Mouse (Mus musculus) right cerebral cortex, postnatal 4 days (tissue): ENCODE data around the gene Rasl10a.
"Not testable (repeated sequence)": the region's sequence is repeated elsewhere in the genome, so short reads cannot be mapped to it uniquely, and the experiment has no call there.

Experiments
- DNase-seq: peaks from one replicate; pipeline ENCODE4 v3.0.0-alpha.2; 2022

The Rasl10a gene

GRCm38 (mm10) chr11:5054151-5054550 is 3.8 kb upstream of the Rasl10a start:
- DNase-seq = no peak

DNA sequence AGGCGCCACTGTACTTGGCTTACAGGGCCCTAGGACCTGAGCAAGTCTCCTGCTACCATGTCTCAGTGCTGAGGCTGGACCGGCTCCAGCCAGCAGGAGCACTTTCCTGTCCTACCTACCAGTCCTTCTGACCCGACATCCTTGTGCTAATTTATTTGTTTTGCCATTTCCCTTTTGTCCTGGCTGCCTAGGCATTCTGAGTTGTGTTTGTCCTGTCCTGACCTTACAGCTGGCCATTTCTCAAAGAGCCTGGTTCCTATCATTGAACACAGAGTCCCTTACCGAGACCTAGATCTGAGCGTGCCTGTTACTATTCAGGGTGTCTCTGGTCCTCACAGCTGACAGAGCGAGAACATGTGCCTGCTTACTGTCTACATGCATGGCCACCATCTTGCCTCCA is 3.1 kb upstream of the Rasl10a start:
- DNase-seq = no peak

- peak; percentile 33 for DNase-seq
These were observed 1.7 kb upstream of the Rasl10a start for GRCm38 (mm10) chr11:5055945-5056938.

- no peak for DNase-seq
These were observed 864 bp upstream of the Rasl10a start for GRCm38 (mm10) chr11:5057064-5057463.

- DNase-seq = no peak
These were observed 430 bp upstream of the Rasl10a start for GRCm38 (mm10) chr11:5057541-5057855.

DNA sequence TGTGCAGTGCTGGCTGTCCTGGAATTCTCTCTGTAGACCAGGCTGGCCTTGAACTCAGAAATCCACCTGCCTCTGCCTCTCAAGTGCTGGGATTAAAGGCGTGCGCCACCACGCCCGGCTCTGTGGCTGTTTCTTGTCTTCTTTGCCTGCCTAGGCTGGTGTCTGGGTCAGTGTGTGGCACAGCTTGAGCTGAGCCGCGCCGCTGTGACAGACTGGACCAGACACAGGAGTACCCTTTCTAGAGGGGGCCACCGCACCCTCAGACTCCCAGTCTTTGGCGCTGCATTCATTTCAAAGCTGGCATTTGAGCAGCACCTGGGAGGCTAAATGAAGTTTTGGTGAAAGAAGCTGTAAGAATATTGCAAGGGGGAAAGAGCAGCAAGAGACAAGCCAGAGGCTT is 855 bp downstream of the Rasl10a start:
- no peak for DNase-seq

DNA sequence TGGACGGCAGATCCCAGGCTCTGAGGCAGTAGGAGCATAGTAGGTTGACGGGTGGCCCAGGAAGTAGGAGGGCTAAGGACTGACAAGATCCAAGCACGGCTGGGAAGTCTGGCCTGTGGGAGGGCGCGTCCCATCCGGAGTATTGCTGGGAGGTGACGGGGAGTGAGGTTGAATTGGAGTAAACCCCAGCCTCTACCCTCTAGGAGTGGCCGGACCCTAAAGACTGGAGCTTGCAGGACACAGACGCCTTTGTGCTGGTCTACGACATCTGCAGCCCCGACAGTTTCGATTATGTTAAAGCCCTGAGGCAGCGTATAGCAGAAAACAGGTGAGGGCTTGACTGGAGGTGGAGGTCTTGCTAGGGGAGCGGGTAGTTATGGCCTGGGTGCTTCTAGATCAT is 1.3 kb downstream of the Rasl10a start:
- no peak for DNase-seq

DNA sequence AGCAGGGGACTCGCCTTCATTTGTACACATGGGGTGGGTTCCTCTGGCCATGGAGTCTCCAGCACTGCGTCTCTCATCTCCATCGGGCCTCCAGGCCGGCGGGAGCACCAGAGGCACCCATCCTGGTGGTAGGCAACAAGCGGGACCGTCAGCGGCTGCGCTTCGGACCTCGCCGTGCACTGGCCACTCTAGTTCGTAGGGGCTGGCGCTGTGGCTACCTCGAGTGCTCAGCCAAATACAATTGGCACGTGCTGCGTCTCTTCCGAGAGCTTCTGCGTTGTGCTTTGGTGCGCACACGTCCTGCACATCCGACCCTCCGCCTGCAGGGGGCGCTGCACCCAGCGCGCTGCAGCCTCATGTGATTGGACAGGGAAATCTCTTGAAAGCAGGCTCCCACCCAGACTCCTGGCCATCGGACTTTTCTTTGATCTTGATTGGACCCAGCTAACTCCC is 1.8 kb downstream of the Rasl10a start:
- DNase-seq = peak; percentile 62

- DNase-seq = no peak
These were observed 3.0 kb downstream of the Rasl10a start for GRCm38 (mm10) chr11:5060756-5061412.

DNA sequence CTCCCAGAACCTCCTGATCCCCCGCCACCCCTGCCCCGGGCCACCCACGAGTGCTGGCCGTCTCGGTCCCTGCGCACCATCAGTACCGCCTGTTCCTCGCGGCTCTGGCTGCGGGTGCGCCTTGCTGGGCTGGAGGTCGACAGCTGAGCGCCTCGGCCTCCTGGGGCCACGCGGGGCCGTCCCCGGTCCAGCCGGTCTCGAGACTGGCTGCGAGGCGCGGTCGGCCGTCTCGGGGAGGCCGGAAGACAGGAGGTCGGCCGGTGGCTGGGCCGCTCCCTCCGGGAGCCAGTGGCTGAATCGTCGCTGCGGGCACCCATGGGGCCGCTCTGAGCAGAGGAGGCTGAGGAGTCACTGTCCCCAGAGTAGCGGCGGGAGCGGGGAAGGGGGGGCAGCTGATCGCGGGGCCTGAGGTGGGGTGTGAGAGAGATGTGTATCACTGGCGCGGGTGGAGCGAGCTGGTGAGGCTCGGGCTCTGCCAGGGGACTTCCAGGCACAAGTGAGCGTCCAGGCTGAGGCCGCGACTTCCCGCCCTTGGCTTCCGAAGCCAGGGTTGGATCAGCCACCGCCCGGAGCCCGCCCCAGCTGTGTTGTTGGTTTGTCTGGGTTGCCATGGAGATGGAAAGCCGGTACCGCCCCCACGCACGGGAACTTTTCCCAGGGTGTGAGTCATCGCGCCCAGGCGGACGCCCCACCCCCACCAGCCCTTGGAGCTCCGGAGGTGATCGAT is 3.6 kb downstream of the Rasl10a start:
- peak; percentile 84 for DNase-seq

DNA sequence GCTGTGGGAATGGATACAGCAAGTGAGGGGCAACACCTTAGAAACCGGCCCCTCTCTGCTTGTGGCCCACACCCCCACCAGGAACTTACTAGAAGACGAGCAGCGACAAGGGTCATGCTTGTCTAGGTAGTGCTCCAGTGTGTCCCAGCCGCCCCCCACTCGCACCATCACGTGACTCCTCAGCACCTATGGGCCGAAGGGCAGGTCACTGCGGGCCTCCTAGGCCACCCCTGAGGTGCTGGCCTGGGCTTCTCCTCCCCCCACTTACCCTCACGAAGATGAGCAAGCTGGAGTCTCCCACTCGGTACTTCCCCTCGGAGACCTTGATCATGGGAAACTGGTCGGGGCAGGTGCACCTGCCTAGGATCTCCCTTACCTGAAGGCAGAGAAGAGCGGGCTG is 4.4 kb downstream of the Rasl10a start:
- DNase-seq = no peak

DNA sequence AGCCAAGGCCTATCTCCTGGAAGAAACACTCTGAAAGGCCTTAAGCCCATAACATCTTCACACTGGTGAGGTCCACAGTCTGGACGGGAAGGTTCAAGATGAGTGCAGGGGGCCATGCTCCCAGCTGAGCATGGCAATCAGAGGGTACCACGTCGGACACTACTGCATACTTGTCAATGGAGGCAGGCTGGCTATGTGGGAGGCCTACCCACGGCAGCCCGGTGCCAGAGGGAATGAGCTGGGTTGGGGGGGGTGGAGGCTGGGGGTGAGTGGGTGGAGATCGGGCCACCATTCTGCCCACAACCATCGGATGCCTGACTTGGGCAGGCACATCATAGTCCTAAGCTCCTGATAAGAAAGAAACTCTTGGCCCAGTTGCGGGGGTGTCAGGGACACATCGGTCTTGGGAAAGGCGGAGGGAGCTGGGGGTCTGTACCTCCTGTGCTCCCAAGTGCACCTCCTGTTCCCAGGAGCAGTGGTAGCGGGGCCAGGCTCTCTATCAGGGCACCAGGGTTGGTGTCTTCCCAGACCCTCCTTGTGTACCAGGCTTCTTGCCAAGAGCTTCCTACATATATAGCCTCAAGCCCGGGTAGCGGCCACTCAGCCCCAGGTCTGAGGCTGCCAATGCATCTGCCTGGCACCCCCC is 5.1 kb downstream of the Rasl10a start:
- no peak for DNase-seq

- DNase-seq = no peak
These were observed 5.8 kb downstream of the Rasl10a start for GRCm38 (mm10) chr11:5063561-5064281.

- DNase-seq = no peak
These were observed 6.5 kb downstream of the Rasl10a start for GRCm38 (mm10) chr11:5064282-5065055.

DNA sequence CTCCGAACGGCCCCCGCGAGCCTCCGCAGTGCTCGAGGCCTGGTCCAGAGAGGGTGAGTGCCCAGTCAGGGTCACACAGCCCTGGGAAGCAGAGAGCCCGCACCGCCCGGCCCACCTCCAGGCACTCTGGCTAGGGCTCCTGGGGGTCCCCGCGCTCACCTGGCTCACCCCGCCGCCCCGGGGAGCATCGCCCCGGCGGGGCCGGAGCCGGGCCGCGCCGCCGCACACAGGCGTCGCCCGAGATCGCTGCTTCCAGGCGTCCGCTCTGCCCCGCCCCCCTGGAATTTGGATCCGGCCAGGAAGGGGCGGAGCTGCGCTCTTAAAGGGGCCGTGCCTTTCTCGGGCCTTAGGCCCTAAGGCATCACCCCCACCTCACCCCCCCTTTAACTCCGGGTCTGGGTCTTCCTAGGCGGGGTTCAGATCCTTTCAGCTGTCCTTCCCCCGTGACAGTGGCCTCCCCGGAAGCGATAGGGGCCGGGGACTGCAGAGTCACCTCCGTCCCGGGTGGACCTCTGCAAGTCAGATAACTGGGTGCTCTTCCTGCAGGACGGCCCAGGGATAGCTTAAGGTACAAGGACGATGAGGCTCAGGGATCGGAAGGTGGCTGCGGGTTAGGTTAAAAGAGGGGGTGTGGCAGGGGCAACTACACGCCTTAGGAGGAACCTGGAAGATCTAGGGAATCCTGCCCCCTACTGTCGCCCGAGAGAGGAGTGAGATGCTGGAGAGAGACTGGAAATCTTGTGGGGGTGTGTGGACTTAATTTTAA is 7.3 kb downstream of the Rasl10a start, which contains the start of gene Gas2l1:
TSS of gene Gas2l1 (minus strand) at position 272 of the 766 bp plus-strand sequence.
- peak; percentile 86 for DNase-seq

GRCm38 (mm10) chr11:5067063-5067462 is 9.1 kb downstream of the Rasl10a start:
- no peak for DNase-seq

GRCm38 (mm10) chr11:5068126-5068971 is 10.4 kb downstream of the Rasl10a start:
- DNase-seq = no peak

GRCm38 (mm10) chr11:5074882-5075281 is 17.0 kb downstream of the Rasl10a start:
- no peak for DNase-seq

DNA sequence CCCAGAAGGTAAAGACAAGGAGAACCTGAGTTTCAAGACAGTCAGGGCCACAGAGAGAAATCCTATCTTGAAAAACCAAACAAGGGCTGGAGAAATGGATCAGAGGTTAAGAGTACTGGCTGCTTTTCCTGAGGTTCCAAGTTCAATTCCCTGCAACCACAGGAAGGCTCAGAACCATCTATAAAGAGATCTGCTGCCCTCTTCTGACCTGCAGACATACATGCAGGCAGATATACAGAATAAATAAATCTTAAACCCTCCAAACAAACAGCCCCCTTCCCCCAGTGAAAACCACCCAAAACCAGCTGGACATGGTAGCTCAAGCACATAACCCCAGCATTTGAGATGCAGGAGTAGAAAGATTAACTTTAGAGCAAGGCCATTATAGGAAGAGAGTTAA is 17.8 kb downstream of the Rasl10a start:
- no peak for DNase-seq

- DNase-seq = not testable (repeated sequence)
These were observed 18.9 kb downstream of the Rasl10a start for GRCm38 (mm10) chr11:5076843-5077242.
